Mouse (Mus musculus): Measurements from ENCODE around the gene Cbx8.

The Cbx8 gene

GRCm38 (mm10) chr11:119078691-119079444 is 38.1 kb upstream of the Cbx8 start:
- peak; percentile 18 for DNase-seq (ENCODE audit: low read depth, low spot score)

GRCm38 (mm10) chr11:119077755-119078154 is 37.0 kb upstream of the Cbx8 start:
- peak; percentile 20 for DNase-seq (ENCODE audit: low read depth, low spot score)

- DNase-seq (ENCODE audit: low read depth, low spot score) = peak; percentile 88
These were observed 35.0 kb upstream of the Cbx8 start for GRCm38 (mm10) chr11:119075805-119076204.

GRCm38 (mm10) chr11:119073876-119074433 is 33.2 kb upstream of the Cbx8 start:
- no peak for DNase-seq (ENCODE audit: low read depth, low spot score)

- no peak for DNase-seq (ENCODE audit: low read depth, low spot score)
These were observed 32.2 kb upstream of the Cbx8 start for GRCm38 (mm10) chr11:119072986-119073385.

- no peak for DNase-seq (ENCODE audit: low read depth, low spot score)
These were observed 31.5 kb upstream of the Cbx8 start for GRCm38 (mm10) chr11:119072239-119072638.

GRCm38 (mm10) chr11:119066841-119067240 is 26.1 kb upstream of the Cbx8 start:
- DNase-seq (ENCODE audit: low read depth, low spot score) = no peak

- DNase-seq (ENCODE audit: low read depth, low spot score) = no peak
These were observed 18.5 kb upstream of the Cbx8 start for GRCm38 (mm10) chr11:119059256-119059655.

- peak; percentile 47 for DNase-seq (ENCODE audit: low read depth, low spot score)
These were observed 17.5 kb upstream of the Cbx8 start for GRCm38 (mm10) chr11:119058041-119058995.

GRCm38 (mm10) chr11:119057291-119057690 is 16.5 kb upstream of the Cbx8 start:
- peak; percentile 25 for DNase-seq (ENCODE audit: low read depth, low spot score)

- peak; percentile 70 for DNase-seq (ENCODE audit: low read depth, low spot score)
These were observed 15.8 kb upstream of the Cbx8 start for GRCm38 (mm10) chr11:119056301-119057211.

- DNase-seq (ENCODE audit: low read depth, low spot score) = peak; percentile 56
These were observed 14.9 kb upstream of the Cbx8 start for GRCm38 (mm10) chr11:119055571-119056131.

- peak; percentile 70 for DNase-seq (ENCODE audit: low read depth, low spot score)
These were observed 13.9 kb upstream of the Cbx8 start for GRCm38 (mm10) chr11:119054351-119055345.

GRCm38 (mm10) chr11:119053738-119054350 is 13.1 kb upstream of the Cbx8 start:
- peak; percentile 65 for DNase-seq (ENCODE audit: low read depth, low spot score)

- DNase-seq (ENCODE audit: low read depth, low spot score) = peak; percentile 95
These were observed 12.5 kb upstream of the Cbx8 start for GRCm38 (mm10) chr11:119053257-119053670.

GRCm38 (mm10) chr11:119052661-119053256 is 12.0 kb upstream of the Cbx8 start:
- DNase-seq (ENCODE audit: low read depth, low spot score) = peak; percentile 43

- DNase-seq (ENCODE audit: low read depth, low spot score) = peak; percentile 83
These were observed 11.3 kb upstream of the Cbx8 start for GRCm38 (mm10) chr11:119051927-119052660.

- DNase-seq (ENCODE audit: low read depth, low spot score) = no peak
These were observed 10.7 kb upstream of the Cbx8 start for GRCm38 (mm10) chr11:119051426-119051825.
